Mouse (Mus musculus) kidney, adult 2 months (tissue): ENCODE results near the gene Nectin1.

Experiments used
- CTCF ChIP-seq: fragments of 200-500 bp; conservative IDR thresholded peaks from 2 replicates; pipeline ENCODE4 v1.5.1; 2011; ENCODE audit warnings: low read depth, mild to moderate bottlenecking, control low read depth, low read length, moderate library complexity, mixed read lengths; ENCODE audit not compliant: insufficient read depth, insufficient read length
- POLR2A ChIP-seq: fragments of 200-500 bp; IDR thresholded peaks from one replicate; pipeline ENCODE4 v1.6.1; 2011; ENCODE audit warnings: low read depth, low read length, control low read depth

- no peak for TF ChIP-seq CTCF
- no peak for TF ChIP-seq POLR2A
These were observed 11.7 kb downstream of the Nectin1 start for GRCm38 (mm10) chr9:43755464-43755863.
